Mouse (Mus musculus) midbrain, embryonic 12.5 days (tissue): ENCODE measurements at regions not wholly inside any gene's neighbourhood (a gene's known extent, or its start where the extent isn't known, plus 50 kb on each side); places are given as distances from the start of the nearest gene placed in this dataset.

Experiments
- ATAC-seq: fragments of 200-750 bp; cut with Nextera tagmentation; 2 replicates; pipeline ENCODE4 v1.8.0; 2017; ENCODE audit warnings: low read depth, moderate TSS enrichment, moderate library complexity; ENCODE audit not compliant: low FRiP score
- H3K27ac ChIP-seq: fragments of 300-500 bp; sonication (generic); replicated peaks from 2 replicates; pipeline ENCODE4 v1.5.1; 2016; ENCODE audit warnings: mild to moderate bottlenecking
- H3K27me3 ChIP-seq: fragments of 300-500 bp; sonication (generic); 2 replicates; pipeline ENCODE4 v1.6.1; 2016; ENCODE audit warnings: mild to moderate bottlenecking
- H3K36me3 ChIP-seq: fragments of 300-500 bp; sonication (generic); 2 replicates; pipeline ENCODE4 v1.6.1; 2016
- H3K4me1 ChIP-seq: fragments of 300-500 bp; sonication (generic); 2 replicates; pipeline ENCODE4 v1.6.1; 2016
- H3K4me2 ChIP-seq: fragments of 300-500 bp; sonication (generic); replicated peaks from 2 replicates; pipeline ENCODE4 v1.6.1; 2016; ENCODE audit warnings: mild to moderate bottlenecking, moderate library complexity
- H3K4me3 ChIP-seq: fragments of 300-500 bp; sonication (generic); 2 replicates; pipeline ENCODE4 v1.5.1; 2016; ENCODE audit warnings: mild to moderate bottlenecking
- H3K9ac ChIP-seq: fragments of 300-500 bp; sonication (generic); replicated peaks from 2 replicates; pipeline ENCODE4 v1.6.1; 2016; ENCODE audit warnings: mild to moderate bottlenecking, moderate library complexity
- H3K9me3 ChIP-seq: fragments of 300-500 bp; sonication (generic); 2 replicates; pipeline ENCODE4 v1.6.1; 2016; ENCODE audit warnings: mild to moderate bottlenecking
- WGBS: fragments of 180-500 bp; shearing (Covaris S2); methylation state at CpG from one replicate; pipeline ENCODE4 v1.1.7; 2016; 5-methylcytosine and 5-hydroxymethylcytosine counted together

GRCm38 (mm10) chr14:48055861-48056260 is 64.8 kb upstream of the Peli2 start:
- WGBS, result 94% methylated on average over 2 of the region's 2 CpGs
- H3K9ac ChIP-seq, result no peak overlapping the region
- no peak overlapping the region for H3K27ac ChIP-seq
- H3K4me2 ChIP-seq, result no peak overlapping the region
- H3K9me3 ChIP-seq, result no peaks in the 10 kb centered on the region
- no peaks in the 10 kb centered on the region for H3K36me3 ChIP-seq
- no peak for ATAC-seq
- no peaks in the 10 kb centered on the region for H3K27me3 ChIP-seq
- H3K4me1 ChIP-seq, result peaks cover 7% of the 10 kb centered on the region; the same call in 1 of the 2 replicates
- no peak overlapping the region for H3K4me3 ChIP-seq

- ATAC-seq, result no peak
- H3K9me3 ChIP-seq, result no peaks in the 10 kb centered on the region
- H3K27ac ChIP-seq, result no peak overlapping the region
- WGBS, result 87% methylated on average over 9 of the region's 9 CpGs
- peaks cover 4% of the 10 kb centered on the region; the same call in 1 of the 2 replicates for H3K4me1 ChIP-seq
- no peaks in the 10 kb centered on the region for H3K27me3 ChIP-seq
- H3K36me3 ChIP-seq, result no peaks in the 10 kb centered on the region
- no peak overlapping the region for H3K9ac ChIP-seq
- H3K4me3 ChIP-seq, result no peak overlapping the region
- H3K4me2 ChIP-seq, result no peak overlapping the region
These were observed 62.3 kb upstream of the Peli2 start for GRCm38 (mm10) chr14:48058234-48058868.

GRCm38 (mm10) chr14:48059664-48060455 is 60.8 kb upstream of the Peli2 start:
- H3K4me1 ChIP-seq, result peaks cover 4% of the 10 kb centered on the region; the same call in 1 of the 2 replicates
- no peaks in the 10 kb centered on the region for H3K27me3 ChIP-seq
- ATAC-seq, result no peak
- H3K4me2 ChIP-seq, result no peak overlapping the region
- H3K4me3 ChIP-seq, result no peak overlapping the region
- H3K27ac ChIP-seq, result no peak overlapping the region
- no peak overlapping the region for H3K9ac ChIP-seq
- 49% methylated on average over 15 of the region's 15 CpGs for WGBS
- no peaks in the 10 kb centered on the region for H3K36me3 ChIP-seq
- H3K9me3 ChIP-seq, result no peaks in the 10 kb centered on the region

- no peak overlapping the region for H3K27ac ChIP-seq
- H3K27me3 ChIP-seq, result no peaks in the 10 kb centered on the region
- no peak overlapping the region for H3K4me3 ChIP-seq
- ATAC-seq, result no peak
- WGBS, result 79% methylated on average over 3 of the region's 3 CpGs
- H3K4me1 ChIP-seq, result peaks cover 6% of the 10 kb centered on the region
- no peaks in the 10 kb centered on the region for H3K9me3 ChIP-seq
- no peak overlapping the region for H3K9ac ChIP-seq
- H3K36me3 ChIP-seq, result no peaks in the 10 kb centered on the region
- no peak overlapping the region for H3K4me2 ChIP-seq
These were observed 52.0 kb upstream of the Peli2 start for GRCm38 (mm10) chr14:48068641-48069040.
